Mouse (Mus musculus): ENCODE measurements around the gene Nlrc3. TPM values are rescaled to one million over a fixed set of nuclear protein-coding genes. Genes with fewer than 3 reads are reported as not detected.
"Not testable (repeated sequence)": the region's sequence is repeated elsewhere in the genome, so short reads cannot be mapped to it uniquely, and the experiment has no call there.

The Nlrc3 gene
- polyA plus RNA-seq, 1 experiment, result 3.8 TPM

DNA sequence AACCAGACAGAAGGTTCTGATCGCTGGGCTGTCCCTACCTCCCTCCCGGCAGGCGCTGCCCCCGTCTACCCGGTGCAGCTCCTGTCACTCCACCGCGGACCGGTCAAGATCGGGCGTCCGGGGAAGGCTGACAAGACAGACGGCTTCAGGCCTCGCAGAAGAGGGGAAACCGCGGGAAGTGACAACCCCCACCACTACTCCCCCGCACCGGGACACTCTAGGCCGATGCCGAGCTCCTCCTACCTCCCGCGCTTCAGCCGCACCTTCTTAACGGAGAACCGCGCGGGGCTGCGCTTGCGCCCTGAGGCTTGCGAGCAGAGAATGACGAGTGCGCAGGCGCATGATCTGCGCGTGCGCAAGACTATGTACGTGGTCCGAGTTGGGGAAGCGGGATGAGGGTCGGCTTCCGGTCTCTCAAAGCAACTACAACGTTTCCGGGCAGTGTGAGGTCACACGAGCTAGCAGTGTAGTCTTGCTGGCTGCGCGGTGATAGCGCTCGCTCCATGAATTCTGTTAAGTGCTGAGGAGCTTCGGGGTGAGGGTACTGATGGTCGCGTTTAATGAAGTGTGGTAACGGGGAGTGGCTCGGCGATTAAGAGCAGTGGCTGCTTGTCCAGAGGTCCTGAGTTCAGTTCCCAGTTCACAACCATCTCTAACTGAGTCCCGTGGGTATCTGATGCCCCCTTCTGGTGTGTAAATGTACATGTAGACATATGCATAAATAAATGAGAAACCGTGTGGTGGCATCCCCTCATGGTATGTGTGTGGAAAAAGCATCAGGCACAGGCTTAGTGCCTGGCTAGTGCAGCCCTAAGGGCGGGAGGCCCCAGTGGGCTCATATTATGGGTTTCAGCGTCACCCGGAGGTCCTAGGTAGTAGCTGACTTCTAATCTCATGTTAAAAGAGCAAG, 27.3 kb upstream of the Nlrc3 start, which contains the start of gene Slx4:
Gene Slx4 (minus strand): TSS at position 282 of the 910 bp plus-strand sequence.
- DNase-seq, result peak; percentile 97
- TF ChIP-seq CTCF (conservative IDR thresholded peaks at IDR 0.05; ENCODE audit: insufficient read depth, insufficient read length, low read depth, low read length), result peak; percentile 27; the same call in 1 of the 2 replicates
- TF ChIP-seq POLR2A (IDR thresholded peaks at IDR 0.05; ENCODE audit: low read depth, low read length), result peak; percentile 90
- no peaks in the 10 kb centered on the region for H3K27me3 ChIP-seq (replicated peaks; ENCODE audit: control insufficient read depth, insufficient read depth, low read length)
- WGBS, result 2% methylated on average over 58 of the region's 58 CpGs
- H3K4me3 ChIP-seq (ENCODE audit: insufficient read depth, low read depth, low read length), result peak within 1 kb of the TSS; percentile 70
- H3K27ac ChIP-seq (ENCODE audit: insufficient read depth, low read depth, low read length), result peak within 1 kb of the TSS; percentile 88
- 0 out of 2 replicates have a peak, but pooled peaks cover 2% of the 10 kb centered on the region for H3K36me3 ChIP-seq (ENCODE audit: control insufficient read depth, insufficient read depth, low read length)
- H3K4me1 ChIP-seq (ENCODE audit: control insufficient read depth, insufficient read depth, low read length), result 0 out of 2 replicates have a peak, but pooled peaks cover 4% of the 10 kb centered on the region

DNA sequence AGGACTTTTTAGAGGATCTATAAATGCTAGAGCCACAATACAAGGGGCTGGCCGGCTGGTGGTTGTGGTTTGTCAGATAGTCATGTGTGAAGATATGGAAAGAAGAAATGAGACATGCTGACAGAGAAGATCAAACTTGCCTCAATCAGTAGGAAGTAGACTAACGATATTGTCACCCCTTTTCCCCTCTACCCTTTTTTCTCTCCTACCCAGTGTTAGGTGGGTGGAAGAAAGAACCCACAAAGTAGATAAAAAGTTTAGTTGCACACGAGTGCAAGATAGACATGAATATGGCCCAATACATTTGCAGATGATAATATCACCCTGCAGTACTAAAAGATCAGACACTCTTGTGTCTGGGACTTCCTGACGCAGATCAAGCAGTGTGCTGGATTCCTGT, 12.0 kb upstream of the Nlrc3 start:
- Histone ChIP-seq H3K4me1 (ENCODE audit: control insufficient read depth, insufficient read depth, low read length) (no peaks in the 10 kb centered on the region), H3K36me3 (ENCODE audit: control insufficient read depth, insufficient read depth, low read length) (peaks cover 2% of the 10 kb centered on the region), H3K27me3 (replicated peaks; ENCODE audit: control insufficient read depth, insufficient read depth, low read length) (no peaks in the 10 kb centered on the region), H3K27ac (ENCODE audit: insufficient read depth, low read depth, low read length) (no peak overlapping the region), H3K4me3 (ENCODE audit: insufficient read depth, low read depth, low read length) (no peak overlapping the region)
- WGBS, result 86% methylated on average over 4 of the region's 4 CpGs
- no peak for DNase-seq
- TF ChIP-seq CTCF (conservative IDR thresholded peaks at IDR 0.05; ENCODE audit: insufficient read depth, insufficient read length, low read depth, low read length) (no peak), POLR2A (IDR thresholded peaks at IDR 0.05; ENCODE audit: low read depth, low read length) (no peak)

DNA sequence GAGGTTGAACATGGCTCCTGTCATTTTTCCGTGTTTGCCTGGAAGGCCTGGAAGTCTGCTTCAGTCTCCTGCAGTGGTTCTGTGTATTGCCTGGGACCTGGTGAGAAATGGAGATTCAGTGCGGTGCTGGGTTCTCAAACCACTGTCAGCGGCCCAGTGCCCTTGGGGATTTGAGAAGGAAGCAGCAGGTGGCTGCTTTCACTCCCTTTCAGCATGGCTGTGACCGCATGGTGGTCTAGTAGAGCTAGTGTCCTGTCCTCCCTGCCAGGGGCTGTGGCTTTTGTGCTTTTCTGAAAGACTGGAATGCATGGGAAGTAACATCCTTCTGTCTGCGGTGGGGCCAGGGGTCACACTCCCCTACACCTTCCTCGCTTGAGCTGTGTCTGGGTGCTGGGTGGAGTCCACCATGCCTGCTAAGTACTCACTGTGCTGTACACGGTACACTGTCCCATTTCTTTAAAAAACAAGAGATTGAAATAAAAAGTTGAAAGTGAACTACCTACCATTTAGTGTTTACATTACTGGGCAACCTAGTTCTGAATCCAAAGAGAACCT, 6.8 kb upstream of the Nlrc3 start:
- WGBS, result 67% methylated on average over 7 of the region's 7 CpGs
- no peak for TF ChIP-seq POLR2A (IDR thresholded peaks at IDR 0.05; ENCODE audit: low read depth, low read length)
- H3K27me3 ChIP-seq (replicated peaks; ENCODE audit: control insufficient read depth, insufficient read depth, low read length), result no peaks in the 10 kb centered on the region
- no peak overlapping the region for H3K4me3 ChIP-seq (ENCODE audit: insufficient read depth, low read depth, low read length)
- no peaks in the 10 kb centered on the region for H3K4me1 ChIP-seq (ENCODE audit: control insufficient read depth, insufficient read depth, low read length)
- no peak overlapping the region for H3K27ac ChIP-seq (ENCODE audit: insufficient read depth, low read depth, low read length)
- H3K36me3 ChIP-seq (ENCODE audit: control insufficient read depth, insufficient read depth, low read length), result peaks cover 2% of the 10 kb centered on the region
- no peak for DNase-seq

DNA sequence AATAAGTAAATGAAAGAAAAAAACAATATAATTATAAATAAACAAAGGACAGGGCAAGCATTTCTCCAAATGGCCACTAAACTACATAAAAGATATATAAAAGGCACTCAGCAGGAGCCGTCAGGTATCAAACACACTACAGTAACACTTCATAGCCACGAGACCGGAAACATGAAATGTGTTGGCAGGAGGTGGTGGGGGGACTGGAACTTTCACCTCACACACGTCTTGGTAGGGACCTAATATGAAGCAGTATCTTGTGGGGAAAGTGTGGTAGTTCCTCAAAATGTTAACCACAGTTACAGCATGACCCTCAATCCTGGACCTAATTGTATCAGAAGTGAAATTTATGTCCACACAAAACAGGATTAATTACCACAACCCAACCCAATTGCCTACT, 5.7 kb upstream of the Nlrc3 start:
- no peak overlapping the region for H3K4me3 ChIP-seq (ENCODE audit: insufficient read depth, low read depth, low read length)
- TF ChIP-seq CTCF (conservative IDR thresholded peaks at IDR 0.05; ENCODE audit: insufficient read depth, insufficient read length, low read depth, low read length) (no peak), POLR2A (IDR thresholded peaks at IDR 0.05; ENCODE audit: low read depth, low read length) (no peak)
- DNase-seq, result no peak
- no peaks in the 10 kb centered on the region for H3K4me1 ChIP-seq (ENCODE audit: control insufficient read depth, insufficient read depth, low read length)
- no peak overlapping the region for H3K27ac ChIP-seq (ENCODE audit: insufficient read depth, low read depth, low read length)
- H3K27me3 ChIP-seq (replicated peaks; ENCODE audit: control insufficient read depth, insufficient read depth, low read length), result no peaks in the 10 kb centered on the region
- 82% methylated on average over 4 of the region's 4 CpGs for WGBS
- H3K36me3 ChIP-seq (ENCODE audit: control insufficient read depth, insufficient read depth, low read length), result no peaks in the 10 kb centered on the region; the same call in none of the 2 replicates

DNA sequence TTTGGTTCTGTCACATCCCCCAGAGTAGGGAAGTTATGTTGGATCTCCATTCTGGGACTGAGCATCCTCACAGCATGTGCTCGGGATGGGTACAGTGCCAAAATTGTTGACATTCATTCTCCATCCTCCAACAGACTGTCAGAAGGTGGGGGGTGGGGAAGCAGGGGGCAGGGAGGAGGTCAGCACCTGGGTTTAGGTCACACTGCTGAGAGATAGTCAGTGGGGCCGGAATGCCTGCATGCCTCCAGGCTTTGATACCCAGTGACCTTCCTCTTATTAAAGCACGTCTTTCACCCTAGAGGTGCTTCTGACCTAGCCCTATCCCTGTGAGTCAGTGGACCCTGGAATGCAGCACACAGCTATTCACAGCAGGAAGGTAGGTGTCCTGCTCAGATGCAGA, 280 bp upstream of the Nlrc3 start:
- no peaks in the 10 kb centered on the region for H3K4me1 ChIP-seq (ENCODE audit: control insufficient read depth, insufficient read depth, low read length)
- no peak overlapping the region for H3K27ac ChIP-seq (ENCODE audit: insufficient read depth, low read depth, low read length)
- no peaks in the 10 kb centered on the region for H3K27me3 ChIP-seq (replicated peaks; ENCODE audit: control insufficient read depth, insufficient read depth, low read length)
- no peak overlapping the region for H3K4me3 ChIP-seq (ENCODE audit: insufficient read depth, low read depth, low read length)
- WGBS, result 25% methylated on average over 3 of the region's 3 CpGs
- TF ChIP-seq CTCF (conservative IDR thresholded peaks at IDR 0.05; ENCODE audit: insufficient read depth, insufficient read length, low read depth, low read length), result no peak
- no peak for TF ChIP-seq POLR2A (IDR thresholded peaks at IDR 0.05; ENCODE audit: low read depth, low read length)
- H3K36me3 ChIP-seq (ENCODE audit: control insufficient read depth, insufficient read depth, low read length), result no peaks in the 10 kb centered on the region; the same call in 1 of the 2 replicates
- DNase-seq, result no peak

DNA sequence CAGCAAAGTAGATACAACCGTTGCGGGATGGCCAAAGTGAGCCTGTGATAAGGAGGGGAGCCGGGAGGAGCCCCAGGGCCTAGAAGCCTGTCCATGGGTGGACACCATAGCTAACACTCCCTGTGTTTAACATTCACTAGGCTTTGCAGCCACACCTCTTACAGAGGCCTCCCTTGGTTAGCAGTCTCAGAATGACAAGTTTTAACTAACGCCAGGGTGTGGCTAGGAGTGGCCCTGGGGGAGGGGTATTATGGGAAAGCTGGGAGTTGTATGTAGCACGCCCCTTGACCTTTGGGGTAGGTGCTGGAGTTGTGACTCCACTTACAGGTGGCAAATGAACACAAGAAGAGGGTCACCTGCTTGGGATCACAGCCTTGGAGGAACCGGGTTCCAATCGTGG, 774 bp downstream of the Nlrc3 start:
- WGBS, result 86% methylated on average over 7 of the region's 7 CpGs
- peak overlapping the region; percentile 24; the same call in 1 of the 2 replicates for H3K4me3 ChIP-seq (ENCODE audit: insufficient read depth, low read depth, low read length)
- H3K27ac ChIP-seq (ENCODE audit: insufficient read depth, low read depth, low read length), result no peak overlapping the region
- no peaks in the 10 kb centered on the region for H3K27me3 ChIP-seq (replicated peaks; ENCODE audit: control insufficient read depth, insufficient read depth, low read length)
- no peaks in the 10 kb centered on the region; the same call in 1 of the 2 replicates for H3K36me3 ChIP-seq (ENCODE audit: control insufficient read depth, insufficient read depth, low read length)
- TF ChIP-seq POLR2A (IDR thresholded peaks at IDR 0.05; ENCODE audit: low read depth, low read length), result no peak
- no peak for TF ChIP-seq CTCF (conservative IDR thresholded peaks at IDR 0.05; ENCODE audit: insufficient read depth, insufficient read length, low read depth, low read length)
- no peaks in the 10 kb centered on the region for H3K4me1 ChIP-seq (ENCODE audit: control insufficient read depth, insufficient read depth, low read length)
- no peak for DNase-seq

DNA sequence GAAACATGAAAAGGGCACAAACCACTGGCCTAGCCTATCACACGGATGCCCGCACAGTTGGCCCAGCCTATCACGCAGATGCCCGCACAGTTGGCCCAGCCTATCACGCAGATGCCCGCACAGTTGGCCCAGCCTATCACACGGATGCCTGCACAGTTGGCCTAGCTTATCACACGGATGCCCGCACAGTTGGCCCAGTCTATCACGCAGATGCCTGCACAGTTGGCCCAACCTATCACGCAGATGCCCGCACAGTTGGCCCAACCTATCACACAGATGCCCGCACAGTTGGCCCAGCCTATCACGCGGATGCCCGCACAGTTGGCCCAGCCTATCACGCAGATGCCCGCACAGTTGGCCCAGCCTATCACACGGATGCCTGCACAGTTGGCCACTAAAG, 2.0 kb downstream of the Nlrc3 start:
- H3K36me3 ChIP-seq (ENCODE audit: control insufficient read depth, insufficient read depth, low read length); H3K27me3 ChIP-seq (replicated peaks; ENCODE audit: control insufficient read depth, insufficient read depth, low read length); H3K27ac ChIP-seq (ENCODE audit: insufficient read depth, low read depth, low read length); DNase-seq; H3K4me1 ChIP-seq (ENCODE audit: control insufficient read depth, insufficient read depth, low read length); H3K4me3 ChIP-seq (ENCODE audit: insufficient read depth, low read depth, low read length): not testable (repeated sequence)
- 95% methylated on average over 19 of the region's 19 CpGs for WGBS
